Mouse (Mus musculus): ENCODE results near the gene Htr1b.

GRCm38 (mm10) chr9:81633437-81633973, at the start of gene Htr1b:
- TF ChIP-seq CTCF (IDR thresholded peaks at IDR 0.05; ENCODE audit: low read depth, low read length) (no peak), GATA1 (IDR thresholded peaks at IDR 0.05; ENCODE audit: borderline replicate concordance, low read length) (no peak), TAL1 (conservative IDR thresholded peaks at IDR 0.05; ENCODE audit: low read depth, low read length) (no peak)

All from G1E (cell line).